Mouse (Mus musculus) MEL (cell line): ENCODE data around the gene Olfr522. TPM values are rescaled to one million over a fixed set of nuclear protein-coding genes. Genes with fewer than 3 reads are reported as not detected.

Experiments used
- DNase-seq: peaks from one replicate; pipeline ENCODE4 v3.0.0; 2011; ENCODE audit warnings: low read depth, low spot score
- H3K27ac ChIP-seq: 2 replicates; pipeline ENCODE4 v1.5.1; 2012; ENCODE audit warnings: low read depth, mild to moderate bottlenecking, control low read depth, low read length, moderate library complexity; ENCODE audit not compliant: control insufficient read depth
- H3K27me3 ChIP-seq, 2 experiments: fragments of 150-350 bp in 1 of 2; sonication (generic) in 1 of 2; 2 replicates each; pipeline ENCODE4 v1.6.1; 2012; ENCODE audit warnings: low read length in 2 of 2, mild to moderate bottlenecking in 2 of 2, improper control_type of control experiment in 1 of 2, moderate library complexity in 1 of 2; ENCODE audit not compliant: insufficient read depth in 2 of 2, control insufficient read depth in 1 of 2
- H3K36me3 ChIP-seq, 2 experiments: 2 replicates each; pipeline ENCODE4 v1.6.1; 2012 to 2014; ENCODE audit warnings: low read length in 2 of 2, improper control_type of control experiment in 1 of 2, inconsistent platforms in 1 of 2, mild to moderate bottlenecking in 1 of 2; ENCODE audit not compliant: insufficient read depth in 2 of 2, control insufficient read depth in 1 of 2
- H3K4me1 ChIP-seq, 2 experiments: fragments of 150-350 bp in 1 of 2; sonication (generic) in 1 of 2; 2 replicates each; pipeline ENCODE4 v1.6.1; 2012; ENCODE audit warnings: low read length in 2 of 2, improper control_type of control experiment in 1 of 2, mild to moderate bottlenecking in 1 of 2; ENCODE audit not compliant: insufficient read depth in 2 of 2, control insufficient read depth in 1 of 2
- H3K4me3 ChIP-seq, 2 experiments: fragments of 150-350 bp in 1 of 2; sonication (generic) in 1 of 2; 2 replicates each; pipeline ENCODE4 v1.5.1; 2012; ENCODE audit warnings: low read depth in 2 of 2, low read length in 2 of 2, mild to moderate bottlenecking in 2 of 2, moderate library complexity in 2 of 2, control low read depth in 1 of 2, improper control_type of control experiment in 1 of 2; ENCODE audit not compliant: control insufficient read depth in 1 of 2, insufficient read depth in 1 of 2
- H3K79me2 ChIP-seq: 2 replicates; pipeline ENCODE4 v1.6.1; 2012; ENCODE audit warnings: mild to moderate bottlenecking, low read length, moderate library complexity; ENCODE audit not compliant: control insufficient read depth, poor library complexity, insufficient read depth
- H3K9ac ChIP-seq: 2 replicates; pipeline ENCODE4 v1.6.1; 2012; ENCODE audit warnings: low read depth, mild to moderate bottlenecking, control low read depth, low read length, moderate library complexity; ENCODE audit not compliant: control insufficient read depth, poor library complexity, severe bottlenecking
- H3K9me3 ChIP-seq: fragments of 150-350 bp; sonication (generic); replicated peaks from 2 replicates; pipeline ENCODE4 v1.6.1; 2012; ENCODE audit warnings: mild to moderate bottlenecking, low read length, improper control_type of control experiment, moderate library complexity; ENCODE audit not compliant: insufficient read depth
- CHD1 ChIP-seq: IDR thresholded peaks from 2 replicates; pipeline ENCODE4 v1.6.1; 2012; ENCODE audit warnings: low read depth, mild to moderate bottlenecking, inconsistent platforms, low read length, improper control_type of control experiment
- E2F4 ChIP-seq: IDR thresholded peaks from 2 replicates; pipeline ENCODE4 v1.6.1; 2011; ENCODE audit warnings: low read depth, low read length, improper control_type of control experiment, borderline replicate concordance
- EP300 ChIP-seq, 2 experiments: IDR thresholded peaks; 2 replicates each; pipeline ENCODE4 v1.6.1; 2011; ENCODE audit warnings: improper control_type of control experiment in 2 of 2, low read length in 2 of 2, low read depth in 1 of 2, mild to moderate bottlenecking in 1 of 2
- GABPA ChIP-seq: IDR thresholded peaks from 2 replicates; pipeline ENCODE4 v1.6.1; 2012; ENCODE audit warnings: low read depth, mild to moderate bottlenecking, inconsistent platforms, low read length, improper control_type of control experiment, moderate library complexity
- GATA1 ChIP-seq: IDR thresholded peaks from 2 replicates; pipeline ENCODE4 v1.6.1; 2011; ENCODE audit warnings: low read depth, low read length, improper control_type of control experiment
- HCFC1 ChIP-seq: IDR thresholded peaks from 2 replicates; pipeline ENCODE4 v1.6.1; 2012; ENCODE audit warnings: low read depth, mild to moderate bottlenecking, inconsistent platforms, low read length, improper control_type of control experiment, moderate library complexity
- JUND ChIP-seq: IDR thresholded peaks from 2 replicates; pipeline ENCODE4 v1.6.1; 2011; ENCODE audit warnings: low read depth, mild to moderate bottlenecking, improper control_type of control experiment, low read length
- KAT2A ChIP-seq: conservative IDR thresholded peaks from 2 replicates; pipeline ENCODE4 v1.6.1; 2012; ENCODE audit warnings: low read depth, low read length, improper control_type of control experiment, inconsistent platforms
- MAFK ChIP-seq: IDR thresholded peaks from 2 replicates; pipeline ENCODE4 v1.6.1; 2011; ENCODE audit warnings: low read depth, mild to moderate bottlenecking, low read length, improper control_type of control experiment, borderline replicate concordance
- MAX ChIP-seq: IDR thresholded peaks from 2 replicates; pipeline ENCODE4 v1.6.1; 2011; ENCODE audit warnings: low read length, improper control_type of control experiment
- MAZ ChIP-seq: IDR thresholded peaks from 2 replicates; pipeline ENCODE4 v1.6.1; 2012; ENCODE audit warnings: low read depth, mild to moderate bottlenecking, inconsistent platforms, low read length, improper control_type of control experiment
- MEF2A ChIP-seq: IDR thresholded peaks from 2 replicates; pipeline ENCODE4 v1.6.1; 2014; ENCODE audit warnings: low read depth, mild to moderate bottlenecking, inconsistent platforms, low read length, improper control_type of control experiment; ENCODE audit not compliant: poor library complexity, insufficient replicate concordance, severe bottlenecking; ENCODE audit errors: extremely low read depth
- MYB ChIP-seq: IDR thresholded peaks from 2 replicates; pipeline ENCODE4 v1.6.1; 2011; ENCODE audit warnings: mild to moderate bottlenecking, low read depth, low read length, improper control_type of control experiment
- NELFE ChIP-seq: IDR thresholded peaks from 2 replicates; pipeline ENCODE4 v1.6.1; 2011; ENCODE audit warnings: low read depth, low read length, improper control_type of control experiment
- NRF1 ChIP-seq: IDR thresholded peaks from 2 replicates; pipeline ENCODE4 v1.6.1; 2014; ENCODE audit warnings: low read depth, mild to moderate bottlenecking, inconsistent platforms, low read length, improper control_type of control experiment, moderate library complexity; ENCODE audit not compliant: poor library complexity, insufficient read depth, severe bottlenecking
- POLR2A ChIP-seq, 2 experiments: IDR thresholded peaks; 2 replicates each; pipeline ENCODE4 v1.6.1; 2011 to 2012; ENCODE audit warnings: low read length in 2 of 2, mild to moderate bottlenecking in 2 of 2, control low read depth in 1 of 2, improper control_type of control experiment in 1 of 2, low read depth in 1 of 2, moderate library complexity in 1 of 2; ENCODE audit not compliant: control insufficient read depth in 1 of 2, insufficient read depth in 1 of 2, poor library complexity in 1 of 2
- POLR2AphosphoS5 ChIP-seq: IDR thresholded peaks from 2 replicates; pipeline ENCODE4 v1.6.1; 2012; ENCODE audit warnings: low read depth, borderline replicate concordance, mild to moderate bottlenecking, inconsistent platforms, low read length, moderate library complexity, mixed read lengths
- RAD21 ChIP-seq: IDR thresholded peaks from 2 replicates; pipeline ENCODE4 v1.6.1; 2011; ENCODE audit warnings: mild to moderate bottlenecking, low read depth, low read length, improper control_type of control experiment
- SIN3A ChIP-seq: IDR thresholded peaks from 2 replicates; pipeline ENCODE4 v1.6.1; 2012; ENCODE audit warnings: low read length, improper control_type of control experiment, inconsistent platforms
- SMC3 ChIP-seq: IDR thresholded peaks from 2 replicates; pipeline ENCODE4 v1.6.1; 2011; ENCODE audit warnings: low read depth, low read length, improper control_type of control experiment
- TAL1 ChIP-seq: IDR thresholded peaks from 2 replicates; pipeline ENCODE4 v1.6.1; 2012; ENCODE audit warnings: mild to moderate bottlenecking, inconsistent platforms, low read length, moderate library complexity, mixed read lengths
- TBP ChIP-seq: IDR thresholded peaks from 2 replicates; pipeline ENCODE4 v1.8.0; 2011; ENCODE audit warnings: low read depth, low read length, improper control_type of control experiment
- UBTF ChIP-seq: IDR thresholded peaks from 2 replicates; pipeline ENCODE4 v1.6.1; 2012; ENCODE audit warnings: low read depth, mild to moderate bottlenecking, inconsistent platforms, low read length, improper control_type of control experiment, moderate library complexity, borderline replicate concordance; ENCODE audit not compliant: insufficient read depth
- USF2 ChIP-seq, 2 experiments: IDR thresholded peaks; 2 replicates each; pipeline ENCODE4 v1.6.1; 2011 to 2012; ENCODE audit warnings: improper control_type of control experiment in 2 of 2, low read length in 2 of 2, borderline replicate concordance in 1 of 2, inconsistent platforms in 1 of 2, low read depth in 1 of 2, mild to moderate bottlenecking in 1 of 2; ENCODE audit not compliant: insufficient read depth in 1 of 2
- ZKSCAN1 ChIP-seq: IDR thresholded peaks from 2 replicates; pipeline ENCODE4 v1.6.1; 2012; ENCODE audit warnings: low read depth, mild to moderate bottlenecking, inconsistent platforms, low read length, improper control_type of control experiment, moderate library complexity
- ZNF384 ChIP-seq: IDR thresholded peaks from 2 replicates; pipeline ENCODE4 v1.6.1; 2012; ENCODE audit warnings: low read depth, mild to moderate bottlenecking, inconsistent platforms, low read length, improper control_type of control experiment
- polyA plus RNA-seq, 2 experiments: library from polyadenylated mRNA; stranded (reverse) in 1 of 2; unstranded in 1 of 2; fragments of >175 nt in 1 of 2; fragments of >200 nt in 1 of 2; gene quantifications; 2 replicates each; pipeline versions ENCODE4 v1.2.1 to v1.2.4; 2012; ENCODE audit warnings: low replicate concordance in 2 of 2, low read depth in 1 of 2; ENCODE audit not compliant: insufficient read length in 2 of 2, insufficient read depth in 1 of 2, missing spikeins in 1 of 2
- total RNA-seq: library from RNA; depleted of rRNA; stranded (reverse); fragments of 300-350 nt; gene quantifications from 2 replicates; pipeline ENCODE4 v1.2.3, GENCODE M21; 2012

The Olfr522 gene
- total and polyA plus RNA-seq, 3 experiments: not detected

DNA sequence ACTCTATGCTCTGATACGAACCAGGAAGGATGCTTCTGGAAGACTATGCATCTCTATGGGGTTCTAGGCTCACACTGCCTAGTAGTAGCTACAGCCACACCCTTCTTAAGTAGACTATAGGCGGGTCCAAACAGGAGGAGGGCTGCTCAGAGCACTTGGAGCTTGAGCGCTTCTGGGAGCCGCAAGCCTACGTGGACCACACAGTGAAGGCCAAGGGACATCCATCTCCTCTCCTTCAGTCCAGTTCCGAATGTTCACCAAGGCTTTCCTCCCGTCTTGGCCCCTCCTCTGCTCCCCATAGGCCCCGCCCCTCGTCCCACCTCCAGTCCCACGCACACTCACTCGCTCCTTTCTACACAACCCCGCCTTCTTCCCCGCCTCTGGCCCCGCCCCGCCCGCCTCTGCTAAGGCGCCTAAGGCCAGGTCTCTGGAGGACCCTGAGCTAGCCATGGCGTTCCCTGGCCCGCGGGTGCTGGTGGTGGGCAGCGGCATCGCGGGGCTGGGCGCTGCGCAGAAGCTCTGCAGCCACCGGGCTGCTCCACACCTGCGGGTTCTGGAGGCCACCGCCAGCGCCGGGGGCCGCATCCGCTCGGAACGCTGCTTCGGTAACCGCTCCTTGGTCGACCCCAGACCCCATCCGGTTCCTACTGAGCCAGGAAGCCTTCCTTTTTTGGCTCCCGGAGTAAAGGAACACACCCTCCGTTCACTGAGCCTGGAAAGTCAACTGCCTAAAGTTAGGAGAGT, 39.1 kb downstream of the Olfr522 start:
- Histone ChIP-seq H3K9me3 (no peaks in the 10 kb centered on the region), H3K4me3 (no peak overlapping the region), H3K4me1 (no peaks in the 10 kb centered on the region; a peak in 1 of 4 replicates), H3K27ac (no peak overlapping the region), H3K79me2 (no peaks in the 10 kb centered on the region), H3K27me3 (no peaks in the 10 kb centered on the region), H3K9ac (no peak overlapping the region), H3K36me3 (no peaks in the 10 kb centered on the region; a peak in 1 of 4 replicates)
- TF ChIP-seq JUND: no peak
- TF ChIP-seq NRF1: no peak
- no peak for TF ChIP-seq NELFE
- no peak for TF ChIP-seq POLR2AphosphoS5
- no peak for TF ChIP-seq MAFK
- no peak for TF ChIP-seq GATA1
- no peak for TF ChIP-seq GABPA
- TF ChIP-seq TAL1: no peak
- no peak for TF ChIP-seq UBTF
- no peak for TF ChIP-seq E2F4
- no peak for TF ChIP-seq POLR2A (IDR thresholded peaks at IDR 0.05; ENCODE audit: control insufficient read depth in 1 of 2, insufficient read depth in 1 of 2, low read depth in 1 of 2, low read length in 2 of 2, poor library complexity in 1 of 2)
- no peak for TF ChIP-seq USF2 (IDR thresholded peaks at IDR 0.05; ENCODE audit: borderline replicate concordance in 1 of 2, insufficient read depth in 1 of 2, low read depth in 1 of 2, low read length in 2 of 2)
- no peak for TF ChIP-seq SMC3
- no peak for TF ChIP-seq MEF2A
- no peak for TF ChIP-seq HCFC1
- TF ChIP-seq ZNF384: no peak
- no peak for TF ChIP-seq SIN3A
- no peak for TF ChIP-seq KAT2A
- TF ChIP-seq RAD21: no peak
- no peak for TF ChIP-seq MYB
- DNase-seq: no peak

DNA sequence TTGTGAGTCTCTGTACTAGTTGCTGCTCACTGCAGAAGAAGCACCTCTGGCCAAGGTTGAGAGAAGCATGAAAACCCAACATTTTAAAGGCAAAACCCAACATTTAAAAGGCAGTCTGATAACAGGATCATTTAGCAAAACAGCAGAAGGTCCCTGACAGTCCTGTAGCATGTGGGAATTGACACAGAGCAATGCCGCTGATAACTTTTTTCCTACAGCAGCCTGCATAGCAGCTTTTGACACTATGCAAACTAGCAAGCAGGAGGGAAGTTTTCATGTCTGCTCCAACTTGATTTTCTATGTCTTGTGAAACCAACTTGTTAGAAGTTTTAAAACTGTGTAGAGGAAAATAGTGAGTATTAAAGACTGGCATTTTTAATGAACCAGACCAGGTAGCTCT, 40.2 kb downstream of the Olfr522 start:
- Histone ChIP-seq H3K4me3 (no peak overlapping the region), H3K36me3 (no peaks in the 10 kb centered on the region; a peak in 1 of 4 replicates), H3K79me2 (no peaks in the 10 kb centered on the region), H3K27me3 (no peaks in the 10 kb centered on the region), H3K9me3 (no peaks in the 10 kb centered on the region), H3K27ac (no peak overlapping the region), H3K9ac (no peak overlapping the region), H3K4me1 (no peaks in the 10 kb centered on the region; a peak in 1 of 4 replicates)
- DNase-seq: no peak
- TF ChIP-seq SMC3 (no peak), TBP (no peak), USF2 (IDR thresholded peaks at IDR 0.05; ENCODE audit: borderline replicate concordance in 1 of 2, insufficient read depth in 1 of 2, low read depth in 1 of 2, low read length in 2 of 2) (no peak), MAZ (no peak), UBTF (no peak), CHD1 (no peak), ZKSCAN1 (no peak), MAX (no peak), GABPA (no peak), EP300 (IDR thresholded peaks at IDR 0.05; ENCODE audit: low read depth in 1 of 2, low read length in 2 of 2) (no peak), ZNF384 (no peak)
